Mouse (Mus musculus) kidney, adult 9 months (tissue): ENCODE data around the gene Taldo1.
A peak's percentile ranks its signal among the peaks of the same experiment; 100 is the strongest.
"Not testable (repeated sequence)": the region's sequence is repeated elsewhere in the genome, so short reads cannot be mapped to it uniquely, and the experiment has no call there.

Experiments
- DNase-seq: peaks from one replicate; pipeline ENCODE4 v3.0.0; 2022

The Taldo1 gene

GRCm38 (mm10) chr7:141442199-141442598, 50.2 kb downstream of the Taldo1 start:
- DNase-seq = no peak

GRCm38 (mm10) chr7:141443081-141443821, 51.3 kb downstream of the Taldo1 start:
- no peak for DNase-seq

- no peak for DNase-seq
Observed at GRCm38 (mm10) chr7:141443828-141444237, 51.8 kb downstream of the Taldo1 start, which contains the start of gene Pidd1. Gene Pidd1 (minus strand): TSS chr7:141444025.

GRCm38 (mm10) chr7:141446374-141446773, 54.4 kb downstream of the Taldo1 start:
- not testable (repeated sequence) for DNase-seq

GRCm38 (mm10) chr7:141447110-141447991, 55.4 kb downstream of the Taldo1 start, which contains the start of gene Rplp2:
Gene Rplp2 (plus strand): TSS chr7:141447370.
- DNase-seq = peak; percentile 96

- no peak for DNase-seq
Observed at GRCm38 (mm10) chr7:141451928-141452327, 59.9 kb downstream of the Taldo1 start.
